Mouse (Mus musculus) fat pad, adult 2 months (tissue): ENCODE measurements around the gene Hnf4a.

Source experiments
- DNase-seq: peaks from one replicate; pipeline ENCODE4 v3.0.0-alpha.2; 2011; ENCODE audit warnings: low read depth, low spot score; ENCODE audit errors: extremely low read depth

Hnf4a gene

DNA sequence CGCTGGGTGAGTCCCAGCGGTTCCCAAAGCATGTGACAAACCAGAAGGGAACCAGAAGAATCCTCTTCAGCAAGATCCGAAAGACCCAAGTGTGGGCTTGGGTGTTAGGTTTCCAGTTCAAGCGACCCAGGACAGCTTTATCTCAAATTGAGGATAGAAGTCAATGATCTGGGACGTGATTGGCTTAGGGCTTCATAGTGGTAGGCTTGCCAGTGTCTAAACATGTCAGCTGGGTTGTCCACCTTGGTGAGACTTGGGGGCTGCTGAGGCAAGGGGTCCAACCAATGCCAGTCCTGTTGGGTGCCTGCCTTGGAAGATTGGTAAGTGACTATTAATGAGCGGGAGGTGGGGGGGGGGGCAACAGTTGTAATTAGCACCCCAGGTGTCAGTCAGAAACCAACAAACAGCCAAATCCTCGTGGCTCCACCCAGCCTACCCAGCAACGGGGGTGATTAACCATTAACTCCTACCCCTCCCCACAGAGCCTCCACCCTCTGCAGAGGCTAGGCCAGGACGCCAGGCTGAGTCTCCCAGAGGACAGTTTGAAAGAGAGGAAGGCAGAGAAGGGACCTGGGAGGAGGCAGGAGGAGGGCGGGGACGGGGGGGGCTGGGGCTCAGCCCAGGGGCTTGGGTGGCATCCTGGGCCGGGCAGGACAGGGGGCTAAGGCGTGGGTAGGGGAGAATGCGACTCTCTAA, 40.2 kb downstream of the Hnf4a start:
- DNase-seq, result no peak

DNA sequence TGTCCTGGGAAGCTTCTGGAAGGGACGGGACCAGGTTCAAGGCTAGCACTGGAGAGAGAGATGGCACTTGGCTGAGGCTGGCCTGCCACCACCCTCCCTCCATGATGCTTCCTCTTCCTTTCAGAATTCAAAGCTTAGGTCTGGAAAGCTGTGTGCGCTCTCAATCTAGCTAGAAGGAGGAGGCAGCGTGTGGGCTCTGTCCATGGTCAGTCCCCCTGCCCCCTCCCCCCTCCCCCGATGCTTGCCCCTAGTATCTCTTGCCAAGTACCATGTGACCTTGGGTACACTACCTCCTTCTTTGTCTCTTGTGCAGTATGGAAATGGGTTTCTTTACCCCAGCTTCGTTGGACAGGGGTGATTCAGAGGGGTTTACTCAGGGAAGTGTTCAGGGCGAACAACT, 42.2 kb downstream of the Hnf4a start:
- DNase-seq, result no peak

DNA sequence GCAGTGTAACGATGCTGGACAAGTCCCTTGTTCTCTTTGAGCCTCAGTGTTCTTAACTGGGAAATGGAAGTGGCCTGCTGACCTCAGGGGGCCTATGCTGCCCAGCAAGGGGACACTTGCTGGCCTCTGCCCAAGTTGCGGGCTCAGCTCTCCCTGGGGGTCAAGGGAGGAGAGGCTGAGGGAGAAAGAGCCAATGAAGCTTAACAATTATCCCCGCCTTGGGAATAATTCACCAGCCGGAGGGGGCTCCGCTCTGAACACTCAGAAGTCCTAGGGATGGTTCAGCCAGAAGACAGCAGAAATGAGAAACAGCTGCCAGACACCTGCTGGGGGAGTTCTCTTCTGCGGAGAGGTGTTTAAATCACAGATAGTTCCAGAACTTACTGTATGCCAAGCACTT, 43.2 kb downstream of the Hnf4a start:
- no peak for DNase-seq

DNA sequence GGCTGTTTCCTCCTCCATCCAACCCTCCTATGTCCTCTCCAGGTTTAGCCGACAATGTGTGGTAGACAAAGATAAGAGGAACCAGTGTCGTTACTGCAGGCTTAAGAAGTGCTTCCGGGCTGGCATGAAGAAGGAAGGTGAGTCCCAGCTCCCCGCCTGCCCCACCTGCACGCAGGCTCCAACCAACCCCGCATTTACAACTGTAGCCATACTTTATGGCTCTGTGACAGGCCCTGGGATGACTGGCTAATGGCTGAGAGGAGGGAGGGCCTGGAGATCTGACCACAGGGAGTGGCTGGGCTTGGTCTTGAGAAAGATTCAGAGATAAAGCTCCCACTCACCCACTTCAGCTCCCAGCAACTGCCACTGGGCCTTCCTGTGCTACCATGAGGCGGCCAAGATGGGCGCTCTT, 45.9 kb downstream of the Hnf4a start:
- DNase-seq, result no peak

DNA sequence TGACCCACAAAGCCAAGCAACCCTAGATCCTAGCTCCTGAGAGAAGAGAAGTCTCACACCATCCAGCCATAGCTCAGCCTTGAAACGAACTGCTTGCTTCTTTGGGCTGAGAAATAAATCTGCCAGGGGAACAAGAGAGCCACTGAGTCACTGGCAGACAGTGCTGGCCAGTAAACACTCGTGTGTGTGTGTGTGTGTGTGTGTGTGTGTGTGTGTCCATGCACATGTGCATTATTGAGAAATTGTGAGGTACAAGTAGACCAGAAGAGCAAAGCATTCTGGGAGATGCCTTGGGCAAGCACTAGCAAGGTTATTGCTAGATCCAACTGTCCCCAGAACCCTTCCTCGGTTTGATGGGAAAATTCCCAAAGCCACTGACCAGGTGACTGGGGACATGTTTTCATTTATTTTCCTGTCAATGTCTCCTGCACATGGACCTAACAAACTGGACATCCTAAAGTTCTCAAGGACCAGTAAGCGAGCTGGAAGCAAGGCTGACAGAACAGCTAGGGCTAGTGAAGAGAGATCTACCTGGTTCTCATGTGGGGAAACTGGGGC, 47.9 kb downstream of the Hnf4a start:
- no peak for DNase-seq

DNA sequence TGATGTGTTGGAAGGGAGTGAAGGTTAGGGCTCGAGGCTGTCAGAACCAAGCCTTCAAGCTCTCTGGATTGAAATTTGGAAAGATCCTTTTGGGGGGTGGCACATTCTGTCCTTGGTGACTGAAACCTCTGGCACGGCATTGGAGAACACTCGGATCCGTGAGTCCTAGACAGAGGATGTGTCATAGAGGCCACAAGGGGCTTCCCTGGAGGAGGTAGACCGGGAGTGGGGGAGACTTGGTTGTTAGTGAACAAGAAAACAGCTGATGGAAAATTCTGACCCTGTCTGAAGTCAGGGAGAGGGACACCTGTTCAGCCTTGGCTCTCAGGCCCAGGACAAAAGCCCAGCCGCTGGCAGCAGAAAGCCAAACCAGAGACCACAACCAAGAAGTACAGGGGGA, 48.4 kb downstream of the Hnf4a start:
- no peak for DNase-seq

DNA sequence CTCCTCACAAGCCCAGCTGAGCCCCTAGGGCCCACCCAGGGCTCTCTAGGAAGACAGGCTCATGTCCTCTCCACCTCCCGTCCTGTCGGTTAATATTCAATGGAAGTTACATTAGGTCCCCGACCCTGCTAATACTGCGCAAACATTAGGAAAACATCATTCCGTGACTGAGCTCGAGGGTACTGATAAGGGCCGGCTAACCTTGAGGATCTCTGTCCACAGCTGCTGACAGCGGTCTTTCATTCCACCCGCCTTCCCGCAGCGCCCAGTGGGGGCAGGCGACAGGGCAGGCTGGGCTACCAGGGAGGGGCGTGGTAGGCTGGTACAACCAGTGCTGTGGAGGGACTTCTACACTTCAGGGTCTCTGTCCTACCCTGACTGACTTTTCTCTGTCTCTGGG, 48.8 kb downstream of the Hnf4a start:
- no peak for DNase-seq

DNA sequence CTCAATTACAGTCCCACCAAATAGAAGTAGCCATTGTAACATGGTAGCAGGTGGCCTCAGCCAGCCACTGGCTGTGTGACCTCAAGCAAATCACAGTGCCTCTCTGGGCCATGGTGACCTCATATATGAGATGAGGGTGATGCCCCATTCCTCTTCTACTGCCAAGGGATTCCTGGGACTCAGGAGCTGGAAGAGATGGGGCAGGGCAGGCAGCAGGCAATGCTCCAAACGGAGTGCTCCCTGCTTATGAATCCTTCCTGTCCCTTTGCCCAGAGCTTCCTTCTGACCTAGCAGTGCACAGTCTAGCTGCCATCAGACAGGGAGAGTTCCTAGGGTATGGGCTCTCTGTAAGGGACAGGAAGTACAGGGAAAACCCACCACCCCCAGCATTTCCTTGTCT, 51.9 kb downstream of the Hnf4a start:
- DNase-seq, result no peak

DNA sequence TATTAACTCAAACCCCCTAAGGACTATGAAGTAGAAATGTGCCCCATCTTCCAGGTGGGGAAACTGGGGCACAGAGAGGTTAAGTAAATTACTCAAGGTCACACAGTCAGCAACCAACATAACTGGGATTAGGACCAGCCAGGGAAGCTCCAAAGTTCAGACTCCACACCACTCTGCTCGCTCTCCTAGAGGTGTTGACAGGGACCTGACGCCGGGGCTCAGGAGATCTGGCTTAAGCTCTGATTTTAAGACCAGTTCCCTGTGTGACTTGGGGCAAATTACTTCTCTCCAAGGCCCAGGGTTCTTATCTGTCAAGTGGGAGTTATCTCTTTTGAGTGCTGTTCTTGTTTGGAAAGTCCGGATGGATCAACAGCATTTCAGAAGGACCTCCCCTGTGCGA, 52.6 kb downstream of the Hnf4a start:
- DNase-seq, result no peak

DNA sequence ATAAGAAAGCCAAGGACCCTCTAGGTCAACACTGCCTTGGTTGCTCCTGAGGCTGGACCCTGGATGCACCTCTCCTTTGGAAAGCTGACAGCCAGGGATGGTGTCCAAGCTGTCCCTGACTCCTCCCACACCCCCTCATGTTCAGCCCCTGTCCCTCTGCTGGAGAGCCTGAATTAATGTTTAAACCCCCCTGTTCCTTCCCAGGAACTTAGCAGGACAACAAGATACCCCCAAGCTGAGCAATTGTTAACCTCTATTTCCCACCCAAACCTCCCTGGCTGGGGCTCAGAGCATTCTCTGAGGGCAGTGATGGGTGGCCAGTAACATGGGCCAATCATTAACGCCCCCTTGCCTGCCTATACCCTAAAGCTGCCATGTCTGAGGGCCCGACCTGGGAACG, 53.6 kb downstream of the Hnf4a start:
- no peak for DNase-seq

DNA sequence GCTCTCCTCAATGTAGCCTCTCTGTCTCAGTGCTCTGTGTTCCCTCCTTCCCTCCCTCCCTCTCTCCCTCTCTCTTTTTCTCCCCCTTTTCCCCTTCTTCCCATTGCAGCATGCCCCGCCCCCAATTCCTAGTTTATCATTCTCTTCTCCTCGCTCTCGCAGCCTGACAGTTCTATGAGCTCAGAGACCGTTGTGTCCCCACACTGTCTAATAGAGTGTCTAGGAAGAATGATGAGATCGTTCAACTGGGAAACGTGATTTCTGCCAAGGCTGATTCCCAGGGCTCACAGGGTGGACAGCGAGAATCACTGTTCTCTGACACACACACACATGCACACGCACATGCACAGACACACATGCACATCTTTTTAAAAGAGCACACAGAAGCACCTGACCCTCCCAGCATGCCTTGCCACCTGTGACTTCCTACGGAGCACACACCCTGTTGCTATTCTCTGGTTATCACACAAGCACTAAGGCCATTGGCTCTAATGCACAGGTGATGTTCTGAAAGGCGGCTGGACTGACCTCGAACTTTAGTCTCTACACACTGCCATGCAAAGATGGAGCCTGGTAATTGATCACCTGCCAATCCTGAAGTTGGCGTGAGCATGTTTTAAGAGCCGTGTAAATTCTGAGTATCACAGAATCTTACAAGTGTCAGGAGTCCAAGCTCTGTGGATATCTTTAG, 54.8 kb downstream of the Hnf4a start:
- DNase-seq, result no peak

DNA sequence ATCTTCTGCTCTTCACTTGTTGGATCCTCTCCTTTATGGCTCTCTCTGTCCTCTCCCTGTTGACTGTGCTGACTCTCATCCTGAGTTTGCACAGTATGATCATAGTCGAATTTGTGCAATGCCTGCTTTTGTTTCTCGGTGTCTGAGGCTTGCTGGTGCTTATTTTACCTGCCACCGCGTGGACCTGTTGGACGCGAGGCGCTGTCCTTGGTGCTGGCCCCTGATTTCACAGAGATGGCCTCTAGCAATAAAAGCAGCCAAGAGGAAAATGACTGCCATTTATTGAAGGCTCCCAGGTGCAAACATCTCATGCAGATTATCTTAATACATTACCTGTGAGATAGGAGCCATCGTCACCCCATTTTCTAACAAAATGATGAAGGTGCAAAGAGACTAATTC, 58.0 kb downstream of the Hnf4a start:
- DNase-seq, result no peak

DNA sequence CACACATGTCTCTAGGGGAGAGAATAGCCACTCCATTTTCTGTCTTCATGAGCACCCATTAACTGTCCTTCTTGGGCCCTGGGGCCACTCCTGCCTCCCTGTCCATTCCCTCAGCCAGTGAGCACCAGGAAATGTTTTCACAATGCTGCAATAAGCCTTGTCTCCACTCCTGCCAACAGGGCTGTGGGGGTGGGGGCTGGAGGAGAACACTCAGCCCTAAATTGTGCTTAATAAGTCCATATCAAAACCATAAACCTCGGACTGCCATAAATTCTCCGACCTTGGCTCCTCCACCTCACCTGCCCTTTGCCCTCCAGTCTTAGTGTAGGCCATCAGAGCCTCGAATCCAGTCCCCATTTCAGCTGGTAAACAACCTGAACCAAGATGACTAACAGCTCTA, 67.7 kb downstream of the Hnf4a start:
- DNase-seq, result no peak

DNA sequence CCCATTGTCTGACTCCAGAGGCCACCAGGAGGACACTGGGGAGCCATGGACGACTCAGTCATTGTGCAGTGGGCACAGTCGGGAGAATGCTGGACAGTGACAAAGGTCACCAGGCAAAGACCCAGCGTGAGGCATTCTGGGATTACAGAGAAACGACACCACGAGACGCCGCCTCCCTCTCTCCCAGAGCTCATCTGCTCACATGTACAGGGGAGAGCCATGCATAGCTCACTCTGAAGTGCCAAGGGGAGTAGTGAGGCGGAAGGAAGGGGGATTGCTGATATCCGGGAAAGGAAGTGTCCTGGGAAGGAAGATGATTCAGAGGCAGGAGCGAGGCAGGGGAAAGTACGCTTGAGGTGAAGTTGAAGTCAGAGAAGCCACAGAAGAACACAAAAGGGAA, 68.6 kb downstream of the Hnf4a start:
- DNase-seq, result no peak

DNA sequence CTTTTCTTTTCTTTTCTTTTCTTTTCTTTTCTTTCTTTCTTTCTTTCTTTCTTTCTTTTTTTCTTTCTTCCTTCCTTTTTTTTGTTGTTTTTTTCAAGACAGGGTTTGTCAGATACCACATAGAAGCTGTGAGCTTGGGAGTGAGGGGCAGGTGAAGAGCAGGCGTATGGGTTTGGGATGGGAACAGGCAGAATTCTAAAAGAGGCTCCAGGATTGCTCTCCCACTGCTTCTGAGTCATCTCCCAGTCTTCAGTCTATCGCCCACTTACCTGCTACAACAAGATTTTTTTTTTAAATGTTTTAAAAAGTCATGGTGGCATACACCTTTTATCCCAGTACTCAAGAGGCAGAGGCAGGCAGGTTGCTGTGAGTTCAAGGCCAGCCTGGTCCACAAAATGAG, 71.4 kb downstream of the Hnf4a start:
- no peak for DNase-seq

DNA sequence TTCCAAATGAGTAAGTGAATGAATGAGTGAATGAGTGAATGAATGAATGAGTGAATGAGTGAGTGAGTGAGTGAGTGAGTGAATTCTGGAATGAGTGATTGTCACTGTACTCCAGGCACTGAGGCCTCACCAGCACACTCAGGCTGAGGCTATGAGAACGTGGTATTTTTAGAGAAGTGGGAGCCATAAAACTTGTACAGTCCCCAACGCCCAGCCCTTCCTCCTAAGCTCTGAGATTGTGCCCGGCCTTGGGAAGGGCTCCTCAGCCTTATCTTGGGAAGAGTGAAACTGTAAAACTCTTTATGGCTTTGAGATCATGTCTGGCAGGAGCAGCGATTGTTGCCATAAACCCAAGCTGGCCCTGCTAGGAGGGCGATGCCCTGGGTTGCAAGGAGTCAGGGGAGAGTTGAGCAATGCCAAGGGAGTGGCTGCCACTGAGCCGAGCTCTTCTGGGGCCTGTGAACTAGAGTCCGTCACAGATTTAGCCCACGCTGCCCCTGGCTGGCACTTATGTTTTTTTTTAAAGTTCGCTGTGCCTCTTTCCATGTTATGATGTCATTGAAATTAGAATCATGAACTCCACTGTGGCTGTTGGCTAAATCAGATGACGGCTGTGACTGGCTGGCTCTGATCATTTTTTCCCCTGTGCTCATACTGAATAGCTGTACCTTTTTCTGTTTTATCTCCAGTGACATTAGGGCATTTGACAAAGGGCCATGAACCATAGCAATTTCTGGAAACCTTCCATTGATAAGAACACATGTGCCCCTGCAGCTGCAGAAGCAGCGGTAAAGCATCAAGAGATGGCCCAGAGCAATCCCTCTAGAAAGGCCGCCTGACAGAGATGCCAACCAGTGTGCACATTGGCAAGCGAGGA, 73.7 kb downstream of the Hnf4a start:
- no peak for DNase-seq

DNA sequence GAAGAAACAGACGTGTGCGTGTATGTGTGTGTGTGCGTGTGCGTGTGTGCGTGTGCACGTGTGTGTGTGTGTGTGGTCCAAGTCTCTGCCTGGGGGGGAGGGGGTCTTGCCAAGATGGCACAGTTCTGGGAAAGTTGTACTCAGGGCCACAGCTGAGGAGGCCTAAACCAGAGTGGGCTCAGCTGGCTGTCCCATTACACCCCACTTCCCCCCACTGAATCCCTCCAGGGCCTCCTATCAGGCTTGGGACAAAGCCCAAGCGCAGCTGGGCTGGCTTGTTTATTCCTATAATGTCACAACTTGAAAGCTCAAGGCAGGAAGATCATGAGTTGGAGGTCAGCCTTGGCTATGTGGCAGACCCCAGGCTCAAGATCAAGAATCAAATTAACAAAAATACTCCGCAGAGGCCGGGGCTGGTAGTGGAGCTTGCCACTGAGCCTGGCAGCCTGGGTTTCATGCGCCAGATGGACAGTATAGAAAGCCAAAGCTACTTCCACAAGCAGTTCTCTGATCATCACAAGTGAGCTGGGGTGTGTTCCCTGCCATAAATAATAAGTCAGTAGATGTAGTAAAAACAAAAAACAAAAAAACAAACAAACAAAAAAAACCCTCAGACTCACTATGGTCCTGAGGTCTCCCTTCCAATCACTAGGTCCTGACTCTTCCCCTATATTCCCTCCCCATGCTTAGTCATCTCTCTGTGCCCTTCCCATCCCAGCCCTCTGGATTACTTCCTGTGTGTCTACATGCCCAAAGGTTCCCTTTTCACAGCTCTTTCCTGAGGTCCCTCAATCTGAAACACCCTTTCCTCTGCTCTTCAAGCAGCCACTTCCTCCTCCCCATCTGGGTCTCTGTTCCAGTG, 76.8 kb downstream of the Hnf4a start:
- no peak for DNase-seq

DNA sequence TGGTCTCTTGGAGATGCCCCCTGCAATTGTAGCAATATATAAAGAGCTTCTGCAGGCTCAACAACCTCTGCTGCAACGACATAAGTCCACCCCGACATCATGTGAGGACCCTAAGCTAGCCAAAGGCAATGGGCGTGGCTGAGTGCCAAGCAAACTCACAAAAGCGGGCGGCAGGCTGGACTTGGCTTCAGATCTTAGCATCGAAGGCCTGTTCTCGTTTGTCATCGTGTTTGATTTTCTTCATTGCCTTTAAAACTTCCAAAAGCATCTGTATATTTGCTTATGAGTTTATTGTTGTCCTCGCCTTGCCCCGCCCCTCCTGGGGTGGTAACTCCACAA, 77.4 kb downstream of the Hnf4a start:
- no peak for DNase-seq

DNA sequence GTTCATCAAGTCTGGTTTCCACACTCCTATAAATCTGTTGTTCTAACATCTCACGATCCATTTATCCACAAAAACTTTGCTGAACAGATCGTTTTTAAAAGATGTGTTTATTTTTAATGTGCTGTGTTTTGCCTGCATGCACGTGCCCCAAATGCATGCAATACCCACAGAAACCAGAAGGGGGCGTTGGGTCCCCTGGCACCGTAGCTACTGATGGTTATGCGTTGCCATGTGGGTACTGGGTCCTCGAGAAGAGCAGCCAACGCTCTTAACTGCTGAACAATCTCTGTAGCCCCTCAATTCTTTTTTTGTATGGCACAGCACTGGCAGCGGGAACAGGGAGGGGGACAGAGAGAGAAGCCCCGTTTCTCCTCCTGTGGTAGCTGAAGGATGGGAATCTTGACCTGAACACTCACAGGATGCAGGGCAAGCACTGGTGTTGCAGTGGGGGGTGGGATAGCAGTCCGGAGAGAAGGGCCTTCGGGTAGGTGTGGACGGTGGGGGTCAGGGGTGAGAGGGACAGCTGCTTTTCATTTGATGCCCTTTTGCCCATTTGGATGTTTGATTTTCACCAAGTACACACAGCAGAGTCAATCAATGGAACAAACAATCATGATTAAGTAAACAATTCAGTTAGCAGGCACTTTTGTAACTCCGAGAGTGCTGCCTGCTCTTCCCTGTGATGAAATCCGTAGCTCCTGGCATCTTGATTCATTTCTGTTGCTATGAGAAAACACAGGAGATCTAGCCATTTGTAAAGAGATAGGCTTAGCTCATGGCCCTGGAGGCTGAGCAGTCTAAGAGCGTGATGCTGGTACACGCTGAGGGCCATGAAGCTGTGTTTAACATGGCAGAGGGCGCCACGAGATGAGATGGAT, 80.0 kb downstream of the Hnf4a start:
- DNase-seq, result no peak

DNA sequence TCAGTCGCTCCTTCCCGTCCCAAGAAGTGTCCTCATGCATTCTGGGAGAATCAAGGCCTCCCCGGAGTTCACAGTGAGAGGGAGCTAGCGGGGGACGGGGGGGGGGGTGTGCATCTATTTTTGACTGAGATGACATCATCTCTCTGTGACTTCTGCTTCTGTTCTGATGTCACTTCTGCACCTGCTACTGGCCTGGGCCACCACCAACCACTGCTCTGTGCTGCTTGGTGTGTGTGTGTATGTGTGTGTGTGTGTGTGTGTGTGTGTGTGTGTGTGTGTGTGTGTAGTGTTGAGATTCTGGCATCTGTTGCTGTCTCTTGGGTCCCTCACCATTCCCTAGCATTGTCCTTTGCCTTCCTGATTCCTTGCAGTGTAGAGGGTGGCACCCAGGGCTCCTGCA, 80.9 kb downstream of the Hnf4a start:
- no peak for DNase-seq
